Mouse (Mus musculus): Measurements from ENCODE around the gene Cox17.

GRCm38 (mm10) chr16:38350939-38351338, 4.1 kb downstream of the Cox17 start:
- TF ChIP-seq POLR2A (IDR thresholded peaks at IDR 0.05; ENCODE audit: insufficient read length, low read depth) (no peak), MYOG (IDR thresholded peaks at IDR 0.05; ENCODE audit: control insufficient read depth in 1 of 3, insufficient read depth in 1 of 3, insufficient read length in 2 of 3, low read depth in 2 of 3) (no peak)
